Mouse (Mus musculus) bone marrow, adult 2 months (tissue): Measurements from ENCODE around the gene Fras1.

Experiments
- CTCF ChIP-seq: fragments of 200-500 bp; IDR thresholded peaks from 2 replicates; pipeline ENCODE4 v1.5.1; 2011; ENCODE audit warnings: low read length, control low read depth; ENCODE audit not compliant: control insufficient read depth, insufficient read depth
- POLR2A ChIP-seq: fragments of 200-500 bp; IDR thresholded peaks from 2 replicates; pipeline ENCODE4 v1.6.1; 2011; ENCODE audit warnings: low read depth, mild to moderate bottlenecking, control low read depth, low read length, borderline replicate concordance; ENCODE audit not compliant: control insufficient read depth

GRCm38 (mm10) chr5:96511005-96511404, 137.2 kb downstream of the Fras1 start:
- TF ChIP-seq CTCF (no peak), POLR2A (no peak)
